Comparison of ENCODE assay signal across 16 mouse cellular contexts in genomic region chr3:68284500-68284899, GRCm38 (mm10).
"Had no signal": no experiment of that assay in that cellular context is flagged by ENCODE, and none has a peak within 500 bp of the region (broad histone marks: within the 10 kb centered on the region; RNA-seq: fewer than 3 reads in every experiment).

No protein-coding gene starts in this region.

- H3K4me3 ChIP-seq: limb, embryonic 12.5 days; limb, embryonic 15.5 days; liver, embryonic 15.5 days; lung, embryonic 15.5 days; megakaryocyte, embryonic 14.5 days had no signal

- H3K4me1 ChIP-seq: limb, embryonic 15.5 days; liver, embryonic 15.5 days; lung, embryonic 15.5 days; megakaryocyte, embryonic 14.5 days had no signal

- H3K27me3 ChIP-seq: limb, embryonic 12.5 days; limb, embryonic 15.5 days; liver, embryonic 15.5 days; lung, embryonic 15.5 days; megakaryocyte, embryonic 14.5 days had no signal

- DNase-seq: kidney, postnatal 25 days; left cerebral cortex, postnatal 4 days; lung, adult 18-20 months; lung, postnatal 10 days; lung, postnatal 36 days; midbrain, embryonic 14.5 days; thymus, adult 18-20 months; thymus, postnatal 36 days had no signal

- H3K36me3 ChIP-seq: limb, embryonic 12.5 days; limb, embryonic 15.5 days; liver, embryonic 15.5 days; lung, embryonic 15.5 days had no signal

- H3K9ac ChIP-seq: limb, embryonic 12.5 days; limb, embryonic 15.5 days; liver, embryonic 15.5 days; lung, embryonic 15.5 days had no signal

- H3K4me2 ChIP-seq: limb, embryonic 15.5 days; liver, embryonic 11.5 days; liver, embryonic 15.5 days; midbrain, embryonic 11.5 days had no signal

- H3K27ac ChIP-seq: kidney, postnatal 0 days; limb, embryonic 12.5 days; limb, embryonic 15.5 days; liver, embryonic 15.5 days; lung, embryonic 15.5 days had no signal

- H3K9me3 ChIP-seq: limb, embryonic 12.5 days; limb, embryonic 15.5 days; liver, embryonic 15.5 days; lung, embryonic 15.5 days; megakaryocyte, embryonic 14.5 days had no signal
